Mouse (Mus musculus): Measurements from ENCODE around the gene Tnip2. TPM values are rescaled to one million over a fixed set of nuclear protein-coding genes. Genes with fewer than 3 reads are reported as not detected.

The Tnip2 gene
- total RNA-seq, 2 experiments from 2014 or later = 7.8 to 9.1 TPM

DNA sequence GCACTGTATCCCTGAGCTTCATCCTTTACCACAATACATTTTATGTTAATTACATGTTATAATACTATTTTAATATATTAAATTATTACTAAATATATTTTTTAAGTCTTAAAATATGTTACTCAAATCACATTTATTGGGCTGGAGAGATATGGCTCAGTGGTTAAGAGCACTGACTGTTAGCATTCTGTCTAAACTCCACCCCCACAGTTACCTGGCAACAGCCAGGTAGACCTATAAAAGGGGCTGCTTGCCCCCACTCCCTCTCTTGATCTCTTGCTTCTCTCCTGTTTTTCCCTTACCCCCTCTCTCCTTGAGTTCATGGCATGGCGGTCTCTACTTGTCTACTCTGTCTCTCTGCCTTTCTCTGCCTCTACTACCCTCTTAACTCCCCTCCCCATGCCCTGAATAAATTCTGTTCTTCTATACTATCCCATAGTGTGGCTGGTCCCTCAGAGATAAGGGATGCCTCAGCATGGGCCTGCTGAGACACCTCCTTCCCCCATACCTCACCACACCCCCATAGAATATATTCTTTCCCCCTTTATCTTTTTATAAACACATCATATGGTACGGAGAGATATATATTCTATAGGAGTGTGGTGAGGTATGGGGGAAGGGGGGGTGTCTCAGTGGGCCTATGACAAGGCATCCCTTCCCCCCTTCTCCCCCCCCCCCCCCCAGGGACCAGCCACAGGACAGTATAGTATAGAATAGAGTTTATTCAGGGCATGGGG lies 45.6 kb downstream of the Tnip2 start:
- intact Hi-C loops (cut with DNase I) = no loop called here
- no peak for DNase-seq

DNA sequence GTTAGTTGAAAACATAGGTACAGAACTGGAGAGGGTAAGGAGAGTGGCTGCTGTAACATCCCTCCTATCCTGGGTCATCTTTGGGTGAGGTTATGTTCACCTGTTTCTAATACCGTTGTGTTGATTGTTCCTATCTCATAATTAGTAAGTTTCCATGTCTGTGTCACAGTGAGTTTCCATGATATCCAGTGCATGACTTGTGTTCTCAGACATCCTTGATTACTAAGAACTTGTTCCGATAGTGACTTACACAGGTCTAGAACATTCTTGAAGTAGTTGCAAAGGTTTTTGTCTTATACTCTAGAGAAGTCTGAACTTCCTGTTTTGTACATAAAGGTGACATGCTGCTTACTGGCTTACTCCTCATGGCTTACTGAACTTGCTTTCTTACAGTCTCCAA lies 47.1 kb downstream of the Tnip2 start:
- DNase-seq = no peak
- intact Hi-C loops (cut with DNase I) = no loop called here

DNA sequence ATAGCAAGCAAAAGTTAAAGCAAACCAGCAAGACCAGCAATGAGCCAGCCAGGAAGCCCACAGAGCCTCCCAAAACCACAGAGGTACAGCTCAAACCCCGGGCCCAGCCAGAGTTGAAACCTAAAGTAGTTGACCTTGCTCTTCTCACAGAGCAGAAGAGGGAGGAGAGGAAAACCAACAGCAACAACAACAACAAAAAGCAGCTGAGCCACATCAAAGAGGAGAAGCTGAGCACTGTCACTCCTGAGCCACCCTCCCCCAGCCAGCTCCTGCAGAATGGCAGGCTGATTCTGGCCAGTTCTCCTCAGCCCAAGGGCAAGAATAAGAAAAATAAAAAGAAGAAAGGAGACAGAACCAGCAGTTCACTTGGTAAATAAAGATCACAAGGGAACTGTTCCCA lies 47.7 kb downstream of the Tnip2 start:
- intact Hi-C loops (cut with DNase I) = no loop called here

DNA sequence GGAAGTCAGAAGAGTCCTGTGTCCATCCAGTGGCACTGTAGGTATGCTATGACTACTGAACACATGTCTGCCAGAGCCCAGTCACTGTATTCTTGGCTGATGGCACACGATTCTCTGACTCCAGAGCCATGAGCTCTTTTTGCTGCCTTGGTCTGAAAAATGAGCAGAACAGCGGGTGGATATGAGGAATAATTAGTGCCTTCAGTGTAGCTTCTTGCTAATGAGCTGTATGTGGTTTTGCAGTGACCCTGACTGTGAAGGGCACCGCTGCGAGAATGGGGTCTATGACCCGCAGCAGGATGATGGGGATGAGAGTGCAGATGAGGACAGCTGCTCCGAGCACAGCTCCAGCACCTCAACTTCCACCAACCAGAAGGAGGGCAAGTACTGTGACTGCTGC lies 52.0 kb downstream of the Tnip2 start:
- intact Hi-C loops (cut with DNase I) = no loop called here
- DNase-seq = no peak

More for the DNA sequence above, 47.7 kb downstream of the Tnip2 start:
- DNase-seq = no peak

DNA sequence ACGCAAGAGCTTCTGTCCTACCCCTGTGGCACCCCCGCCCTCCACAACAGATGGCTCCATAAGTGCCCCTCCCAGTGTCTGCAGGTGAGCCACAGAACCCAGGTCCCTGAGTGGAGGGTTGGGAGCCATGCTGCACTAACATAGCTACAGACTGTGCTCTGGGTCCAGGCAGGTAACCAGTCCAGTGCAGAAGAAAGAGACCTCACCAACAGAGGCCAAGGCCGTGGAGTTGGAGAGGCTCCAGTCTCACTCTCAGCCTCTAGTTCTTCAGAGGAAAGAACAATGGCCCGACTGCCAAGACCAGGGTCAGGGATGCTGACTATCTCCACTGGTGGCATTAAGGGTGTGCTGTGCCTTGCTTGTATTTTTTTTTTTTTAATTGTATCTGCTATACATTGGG lies 52.5 kb downstream of the Tnip2 start:
- DNase-seq = no peak
- intact Hi-C loops (cut with DNase I) = no loop called here

DNA sequence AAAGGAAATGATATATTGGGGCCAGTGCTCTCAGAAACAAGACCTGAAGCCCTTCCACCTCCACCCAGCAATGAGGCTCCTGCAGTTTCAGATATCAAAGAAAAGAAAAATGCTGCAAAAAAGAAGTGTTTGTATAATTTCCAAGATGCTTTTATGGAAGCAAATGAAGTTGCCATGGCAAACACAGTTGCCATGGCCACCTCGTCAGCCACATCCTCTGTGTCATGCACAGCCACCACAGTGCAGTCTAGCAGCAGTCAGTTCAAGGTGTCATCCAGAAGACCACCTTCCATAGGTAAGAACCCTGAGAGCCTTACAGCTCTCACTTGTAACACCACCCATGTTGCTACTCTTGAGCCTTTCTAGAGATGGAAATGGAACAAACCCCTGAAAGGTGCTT lies 54.8 kb downstream of the Tnip2 start:
- intact Hi-C loops (cut with DNase I) = no loop called here
- no peak for DNase-seq

DNA sequence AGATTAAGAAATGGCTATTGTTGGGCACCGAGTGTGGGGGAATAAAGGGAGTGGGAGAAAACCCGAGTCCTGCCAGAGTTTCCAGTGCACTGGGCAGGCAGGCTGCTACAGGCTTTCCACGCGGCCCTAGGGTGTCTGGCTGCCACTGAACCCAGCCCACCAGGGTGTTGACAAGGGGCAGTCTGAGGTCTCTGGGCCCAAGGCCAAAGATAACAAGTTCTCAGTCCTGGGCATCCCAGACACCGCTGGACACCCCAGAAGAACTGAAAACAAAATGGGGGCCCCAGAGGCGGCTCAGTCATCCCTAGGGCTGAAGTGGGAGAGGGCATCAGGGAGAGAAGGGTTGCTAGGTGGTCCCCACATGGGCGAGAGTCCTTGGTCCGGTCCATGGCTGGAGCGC lies 67.6 kb downstream of the Tnip2 start:
- intact Hi-C loops (cut with DNase I) = no loop called here
- DNase-seq = peak; percentile 8 to 22

Other genes starting within 250 kb of the Tnip2 start
- gene Zfyve28, start 225.5 kb downstream of the Tnip2 start, total RNA-seq (2021) = 1 to 10 TPM; 1.3 to 1.4 TPM
- gene Cfap99, start 225.4 kb downstream of the Tnip2 start, total RNA-seq (2021) = not detected
- gene Rnf4, start 177.7 kb downstream of the Tnip2 start, total RNA-seq (2021) = 10 to 100 TPM; 57.1 to 62.6 TPM
- 10 to 100 TPM; 38.2 to 39.3 TPM for gene Fam193a, start 144.1 kb downstream of the Tnip2 start, total RNA-seq (2021)
- 1 to 10 TPM; 3.6 to 6.7 TPM for gene Sh3bp2, start 11.8 kb upstream of the Tnip2 start, total RNA-seq (2021)
- gene Add1, start 59.7 kb upstream of the Tnip2 start, total RNA-seq (2021) = 100 to 1,000 TPM; 187 to 196 TPM
- 10 to 100 TPM; 20.7 to 25.4 TPM for gene Mfsd10, start 123.2 kb upstream of the Tnip2 start, total RNA-seq (2021)
- gene Nop14, start 146.2 kb upstream of the Tnip2 start, total RNA-seq (2021) = 10 to 100 TPM; 12.9 to 13.6 TPM
- 1 to 10 TPM; 2.1 to 2.3 TPM for gene Grk4, start 146.4 kb upstream of the Tnip2 start, total RNA-seq (2021)
- gene Htt, start 247.7 kb upstream of the Tnip2 start, total RNA-seq (2021) = 10 to 100 TPM; 16.2 to 17.1 TPM